Mouse (Mus musculus) forebrain, embryonic 11.5 days (tissue): ENCODE data around the gene Cntd1. TPM values are rescaled to one million over a fixed set of nuclear protein-coding genes. Genes with fewer than 3 reads are reported as not detected.

Experiments
- ATAC-seq: fragments of 200-750 bp; cut with Nextera tagmentation; replicated peaks from 2 replicates; pipeline ENCODE4 v1.8.0; 2017; ENCODE audit warnings: moderate TSS enrichment; ENCODE audit not compliant: low FRiP score
- DNase-seq: peaks from one replicate; pipeline ENCODE4 v3.0.0-alpha.2; 2017; ENCODE audit warnings: low spot score
- H3K27ac ChIP-seq: fragments of 300-500 bp; sonication (generic); 2 replicates; pipeline ENCODE4 v1.5.1; 2014; ENCODE audit warnings: low read depth, low read length
- H3K27me3 ChIP-seq: fragments of 300-500 bp; sonication (generic); 2 replicates; pipeline ENCODE4 v1.6.1; 2014; ENCODE audit warnings: mild to moderate bottlenecking, low read length, mixed read lengths; ENCODE audit not compliant: control insufficient read depth, insufficient read depth
- H3K36me3 ChIP-seq: fragments of 300-500 bp; sonication (generic); 2 replicates; pipeline ENCODE4 v1.6.1; 2014; ENCODE audit warnings: mild to moderate bottlenecking, low read length, moderate library complexity, mixed read lengths; ENCODE audit not compliant: control insufficient read depth, insufficient read depth
- H3K4me1 ChIP-seq: fragments of 300-500 bp; sonication (generic); replicated peaks from 2 replicates; pipeline ENCODE4 v1.6.1; 2014; ENCODE audit warnings: low read length, mixed read lengths; ENCODE audit not compliant: control insufficient read depth, insufficient read depth
- H3K4me2 ChIP-seq: fragments of 300-500 bp; sonication (generic); 2 replicates; pipeline ENCODE4 v1.6.1; 2014; ENCODE audit warnings: low read depth, mild to moderate bottlenecking, low read length, moderate library complexity, mixed read lengths; ENCODE audit not compliant: severe bottlenecking
- H3K4me3 ChIP-seq: fragments of 300-500 bp; sonication (generic); 2 replicates; pipeline ENCODE4 v1.5.1; 2014; ENCODE audit warnings: low read depth, low read length
- H3K9ac ChIP-seq: fragments of 300-500 bp; sonication (generic); 2 replicates; pipeline ENCODE4 v1.6.1; 2014; ENCODE audit warnings: low read length
- H3K9me3 ChIP-seq: fragments of 300-500 bp; sonication (generic); 2 replicates; pipeline ENCODE4 v1.6.1; 2016; ENCODE audit warnings: low read length, mixed read lengths; ENCODE audit not compliant: control insufficient read depth
- WGBS: fragments of 180-500 bp; shearing (Covaris S2); extraction: QIAGEN DNeasy Blood & Tissue Kit; methylation state at CpG from one replicate; pipeline ENCODE4 v1.1.7; 2014; 5-methylcytosine and 5-hydroxymethylcytosine counted together
- polyA plus RNA-seq: library from polyadenylated mRNA; unstranded; fragments of >200 nt; fragmentation: Nextera tagmentation; extraction: Ambion mirVana; gene quantifications from 2 replicates; pipeline ENCODE4 v1.2.1, GENCODE M21; 2014

Gene Cntd1
- polyA plus RNA-seq, 1 experiment from 2014 or later = 2.0 TPM

DNA sequence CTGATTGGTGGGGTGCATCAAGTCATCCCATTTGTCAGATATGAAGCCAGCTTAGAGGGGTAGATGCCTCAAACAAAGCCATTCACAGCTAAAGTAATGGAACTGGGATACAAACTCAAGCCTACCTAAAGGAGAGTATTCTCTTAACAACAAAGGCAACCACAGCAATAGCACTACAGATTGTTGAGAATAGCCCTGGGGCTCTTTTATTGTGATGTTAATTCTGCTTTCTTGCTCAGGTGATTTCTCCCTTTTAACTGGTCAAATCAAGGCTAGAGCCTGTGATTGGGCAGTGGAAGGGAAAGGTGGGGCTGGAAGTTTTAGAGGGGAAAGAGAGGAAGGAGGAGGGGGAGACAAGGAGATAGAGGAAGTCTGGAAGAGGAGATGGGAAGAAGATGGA lies 44.7 kb upstream of the Cntd1 start:
- H3K4me2 ChIP-seq = no peak overlapping the region
- ATAC-seq (no peak), DNase-seq (no peak)
- no peaks in the 10 kb centered on the region for H3K36me3 ChIP-seq
- H3K27me3 ChIP-seq = no peaks in the 10 kb centered on the region
- no peaks in the 10 kb centered on the region for H3K9me3 ChIP-seq
- H3K4me1 ChIP-seq = 0 out of 2 replicates have a peak, but pooled peaks cover 2% of the 10 kb centered on the region
- no peak overlapping the region for H3K4me3 ChIP-seq
- no peak overlapping the region for H3K27ac ChIP-seq
- H3K9ac ChIP-seq = no peak overlapping the region

DNA sequence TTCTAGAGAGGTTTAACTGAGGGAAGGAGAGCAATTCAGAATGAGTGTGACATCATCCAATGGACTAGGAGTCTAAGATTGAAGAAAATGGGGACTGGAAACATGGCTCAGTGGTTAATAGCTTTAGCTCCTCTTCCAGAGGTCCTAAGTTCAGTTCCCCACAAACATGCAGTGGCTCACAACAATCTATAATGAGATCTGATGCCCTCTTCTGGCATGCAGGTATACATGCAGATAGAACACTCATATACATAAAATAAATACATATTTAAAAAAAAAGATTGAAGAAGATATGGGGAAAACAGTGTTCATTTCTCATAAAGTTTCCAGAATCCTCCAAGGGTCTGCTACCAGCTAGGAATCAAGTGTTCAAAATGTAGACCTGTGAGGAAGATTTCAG lies 43.4 kb upstream of the Cntd1 start:
- H3K9me3 ChIP-seq = no peaks in the 10 kb centered on the region
- no peak overlapping the region for H3K9ac ChIP-seq
- no peak overlapping the region for H3K4me3 ChIP-seq
- H3K27ac ChIP-seq = no peak overlapping the region
- no peak for ATAC-seq
- no peaks in the 10 kb centered on the region for H3K27me3 ChIP-seq
- 0 out of 2 replicates have a peak, but pooled peaks cover 2% of the 10 kb centered on the region for H3K4me1 ChIP-seq
- no peaks in the 10 kb centered on the region for H3K36me3 ChIP-seq
- no peak overlapping the region for H3K4me2 ChIP-seq
- DNase-seq = no peak

DNA sequence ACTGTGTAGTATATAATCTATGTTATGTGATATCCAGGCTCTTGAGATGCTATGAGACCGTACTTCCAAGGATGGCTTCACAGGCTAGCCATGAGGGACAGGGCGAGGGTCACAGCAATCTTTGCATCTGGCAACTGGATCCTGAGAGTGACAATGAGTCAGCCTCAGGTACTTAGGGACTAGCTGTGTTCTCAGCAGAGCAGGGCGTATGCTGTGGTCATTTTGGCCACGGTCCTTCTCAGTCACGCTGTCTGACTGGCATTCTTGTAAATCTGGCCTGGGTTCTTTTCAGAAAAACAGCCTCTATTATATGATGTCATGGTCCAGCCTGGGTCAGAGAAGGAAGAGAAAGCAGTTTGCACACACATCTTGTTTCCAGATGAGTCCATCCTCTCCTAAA lies 42.0 kb upstream of the Cntd1 start:
- DNase-seq (no peak), ATAC-seq (no peak)
- no peaks in the 10 kb centered on the region for H3K9me3 ChIP-seq
- no peak overlapping the region for H3K9ac ChIP-seq
- H3K4me2 ChIP-seq = no peak overlapping the region
- no peaks in the 10 kb centered on the region for H3K27me3 ChIP-seq
- no peak overlapping the region for H3K4me3 ChIP-seq
- H3K36me3 ChIP-seq = no peaks in the 10 kb centered on the region
- 90% methylated on average over 5 of the region's 5 CpGs for WGBS
- no peak overlapping the region for H3K27ac ChIP-seq
- H3K4me1 ChIP-seq = no peaks in the 10 kb centered on the region

DNA sequence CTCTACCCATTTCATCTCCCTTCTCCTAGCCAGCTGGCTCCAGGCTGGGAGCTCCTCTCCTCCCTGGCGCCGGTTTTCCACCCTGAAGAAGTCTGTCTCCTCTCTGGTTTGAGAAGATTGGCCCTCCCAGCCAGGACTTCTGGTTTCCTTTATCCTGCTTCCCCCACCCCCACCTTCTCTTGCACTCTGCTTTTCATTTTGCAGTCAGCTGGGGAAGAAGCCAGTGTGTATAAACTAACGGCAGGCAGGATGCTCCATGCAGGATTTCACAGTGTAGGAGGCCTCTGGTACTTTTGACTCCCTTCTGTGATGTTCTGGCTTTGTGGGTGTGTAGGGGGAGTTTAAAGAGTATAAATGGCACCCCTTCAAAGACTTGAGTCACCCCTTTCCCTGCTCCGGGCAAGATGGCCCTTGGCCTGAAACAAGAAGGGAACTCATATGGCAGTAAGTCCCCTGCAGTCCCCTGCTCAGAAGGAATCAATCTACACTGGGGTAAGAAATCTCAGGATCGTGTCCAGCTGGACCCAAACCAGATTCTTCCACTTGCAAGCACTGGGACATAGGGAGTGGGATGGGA lies 40.7 kb upstream of the Cntd1 start:
- H3K27me3 ChIP-seq = no peaks in the 10 kb centered on the region
- H3K9ac ChIP-seq = no peak overlapping the region
- H3K4me3 ChIP-seq = no peak overlapping the region
- no peaks in the 10 kb centered on the region for H3K4me1 ChIP-seq
- 46% methylated on average over 5 of the region's 5 CpGs for WGBS
- DNase-seq = no peak
- no peaks in the 10 kb centered on the region for H3K9me3 ChIP-seq
- no peak for ATAC-seq
- H3K27ac ChIP-seq = no peak overlapping the region
- H3K36me3 ChIP-seq = no peaks in the 10 kb centered on the region
- H3K4me2 ChIP-seq = no peak overlapping the region

DNA sequence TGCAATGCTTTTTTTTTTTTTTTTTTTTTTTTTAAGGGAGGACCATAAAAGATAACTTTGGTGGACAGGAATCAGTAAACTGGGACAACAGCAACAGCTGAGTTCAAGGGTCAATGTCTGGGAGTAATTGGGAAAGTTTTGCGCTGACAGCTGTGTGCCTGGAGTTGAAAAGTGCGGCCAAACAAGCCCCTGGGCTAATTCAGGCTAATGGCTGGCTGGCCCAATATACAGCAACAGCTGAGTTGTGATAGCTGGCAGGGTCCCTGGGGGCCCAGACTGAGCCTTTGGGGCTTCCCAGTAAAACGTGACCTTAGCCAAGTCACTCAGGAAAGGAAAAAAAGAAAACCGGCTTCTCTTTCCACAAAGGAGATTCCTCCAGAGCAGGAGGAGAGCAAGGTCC lies 33.7 kb upstream of the Cntd1 start:
- 43% methylated on average over 4 of the region's 4 CpGs for WGBS
- Histone ChIP-seq H3K4me1 (peaks cover 4% of the 10 kb centered on the region; the same call in 1 of the 2 replicates), H3K27me3 (peaks cover 15% of the 10 kb centered on the region), H3K27ac (no peak overlapping the region), H3K9ac (no peak overlapping the region), H3K4me3 (no peak overlapping the region), H3K36me3 (no peaks in the 10 kb centered on the region), H3K9me3 (no peaks in the 10 kb centered on the region), H3K4me2 (no peak overlapping the region)
- DNase-seq = no peak
- no peak for ATAC-seq

DNA sequence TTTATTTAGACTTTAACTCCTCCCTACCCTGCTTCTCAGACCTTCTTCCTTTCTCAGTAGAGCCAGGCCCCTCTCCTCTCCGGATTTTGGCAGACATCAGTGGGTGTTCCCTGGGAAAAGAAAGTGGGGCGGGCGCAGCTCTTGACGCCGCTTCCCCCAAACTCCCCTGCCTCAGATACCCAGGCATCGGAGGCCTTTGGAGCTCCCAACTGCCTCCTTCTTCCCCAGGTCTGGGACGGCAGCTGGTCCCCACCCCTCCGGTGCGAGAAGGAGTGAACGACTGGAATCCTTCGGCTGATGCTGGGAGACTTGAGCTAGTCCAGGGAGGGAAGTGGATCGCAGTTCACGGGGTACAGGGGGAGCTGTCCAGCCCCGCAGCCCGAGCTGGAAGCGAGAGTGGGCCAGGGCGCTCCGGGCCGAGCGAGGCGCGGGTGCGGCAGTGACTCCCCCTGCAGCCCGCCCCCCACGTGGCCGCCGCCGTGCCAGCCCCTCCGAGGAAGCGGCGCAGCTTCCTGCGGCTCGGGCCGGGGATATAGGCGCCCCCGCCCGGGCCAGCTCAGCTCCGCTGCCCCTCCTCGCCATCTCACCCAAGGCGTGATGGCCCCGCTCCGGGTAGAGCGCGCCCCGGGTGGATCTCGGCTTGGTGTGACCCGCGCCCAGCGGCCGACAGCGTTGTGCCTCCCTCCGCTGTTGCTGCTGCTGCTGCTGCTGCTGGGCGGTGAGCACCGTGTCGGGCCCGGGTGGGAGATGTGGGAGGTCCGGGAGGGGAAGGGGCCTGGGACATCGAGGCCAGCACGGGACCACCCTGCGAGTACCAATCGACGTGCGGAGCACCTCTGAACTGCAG lies 32.7 kb upstream of the Cntd1 start, which contains the start of gene Ramp2:
Gene Ramp2 (plus strand): TSS at position 174 of the 847 bp plus-strand sequence.
- Histone ChIP-seq H3K4me1 (peaks cover 4% of the 10 kb centered on the region; the same call in 1 of the 2 replicates), H3K27ac (no peak within 1 kb of the TSS), H3K9ac (peak within 1 kb of the TSS; percentile 69), H3K36me3 (no peaks in the 10 kb centered on the region), H3K4me2 (peak within 1 kb of the TSS; percentile 97), H3K9me3 (no peaks in the 10 kb centered on the region), H3K4me3 (peak within 1 kb of the TSS; percentile 56), H3K27me3 (peaks cover 15% of the 10 kb centered on the region)
- peak; percentile 76 for DNase-seq
- under 1% methylated on average over 60 of the region's 63 CpGs for WGBS
- ATAC-seq = peak; percentile 70

DNA sequence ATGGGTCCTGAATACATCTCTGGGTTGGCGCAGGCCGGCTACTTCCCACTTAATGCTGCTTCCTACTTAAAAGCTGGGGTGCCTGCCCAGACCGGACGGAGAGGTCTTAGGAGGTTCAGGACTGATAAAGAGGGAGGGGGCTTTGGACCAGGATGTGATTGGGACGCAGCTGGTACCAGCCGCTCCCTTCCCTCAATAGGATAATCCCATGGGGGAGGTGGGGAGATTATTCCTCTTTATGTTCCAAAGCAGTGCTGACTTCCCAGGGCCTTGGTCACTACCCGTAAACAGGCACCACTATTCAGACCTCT lies 32.2 kb upstream of the Cntd1 start:
- under 1% methylated on average over 7 of the region's 7 CpGs for WGBS
- H3K4me3 ChIP-seq = peak overlapping the region; percentile 56
- no peak overlapping the region for H3K27ac ChIP-seq
- peaks cover 4% of the 10 kb centered on the region; the same call in 1 of the 2 replicates for H3K4me1 ChIP-seq
- H3K4me2 ChIP-seq = peak overlapping the region; percentile 97
- no peaks in the 10 kb centered on the region for H3K9me3 ChIP-seq
- peaks cover 15% of the 10 kb centered on the region for H3K27me3 ChIP-seq
- peak overlapping the region; percentile 69 for H3K9ac ChIP-seq
- H3K36me3 ChIP-seq = no peaks in the 10 kb centered on the region
- DNase-seq (no peak), ATAC-seq (no peak)

DNA sequence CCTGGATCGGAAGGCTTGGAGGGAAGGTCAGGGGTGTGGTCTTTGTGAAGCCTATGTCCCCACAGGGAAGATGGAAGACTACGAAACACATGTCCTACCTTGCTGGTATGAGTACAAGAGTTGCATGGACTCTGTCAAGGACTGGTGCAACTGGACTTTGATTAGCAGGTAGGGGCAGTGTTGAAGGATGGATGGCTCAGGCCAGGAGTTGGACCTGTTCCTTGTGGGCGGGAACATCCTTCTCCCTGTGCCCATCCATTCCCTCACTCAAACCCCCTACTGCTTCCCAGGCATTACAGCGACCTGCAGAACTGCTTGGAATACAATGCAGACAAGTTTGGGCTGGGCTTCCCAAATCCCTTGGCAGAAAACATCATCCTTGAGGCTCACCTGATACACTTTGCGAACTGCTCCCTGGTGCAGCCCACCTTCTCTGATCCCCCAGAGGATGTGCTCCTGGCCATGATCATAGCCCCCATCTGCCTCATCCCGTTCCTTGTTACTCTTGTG lies 31.2 kb upstream of the Cntd1 start:
- WGBS = 86% methylated on average over 6 of the region's 6 CpGs
- no peak overlapping the region for H3K27ac ChIP-seq
- DNase-seq (no peak), ATAC-seq (no peak)
- no peaks in the 10 kb centered on the region for H3K9me3 ChIP-seq
- no peak overlapping the region for H3K4me2 ChIP-seq
- H3K9ac ChIP-seq = no peak overlapping the region
- no peaks in the 10 kb centered on the region for H3K36me3 ChIP-seq
- peaks cover 4% of the 10 kb centered on the region; the same call in 1 of the 2 replicates for H3K4me1 ChIP-seq
- peaks cover 15% of the 10 kb centered on the region for H3K27me3 ChIP-seq
- H3K4me3 ChIP-seq = no peak overlapping the region
